8 mouse cellular contexts compared by ENCODE assay signal in the genomic region with DNA sequence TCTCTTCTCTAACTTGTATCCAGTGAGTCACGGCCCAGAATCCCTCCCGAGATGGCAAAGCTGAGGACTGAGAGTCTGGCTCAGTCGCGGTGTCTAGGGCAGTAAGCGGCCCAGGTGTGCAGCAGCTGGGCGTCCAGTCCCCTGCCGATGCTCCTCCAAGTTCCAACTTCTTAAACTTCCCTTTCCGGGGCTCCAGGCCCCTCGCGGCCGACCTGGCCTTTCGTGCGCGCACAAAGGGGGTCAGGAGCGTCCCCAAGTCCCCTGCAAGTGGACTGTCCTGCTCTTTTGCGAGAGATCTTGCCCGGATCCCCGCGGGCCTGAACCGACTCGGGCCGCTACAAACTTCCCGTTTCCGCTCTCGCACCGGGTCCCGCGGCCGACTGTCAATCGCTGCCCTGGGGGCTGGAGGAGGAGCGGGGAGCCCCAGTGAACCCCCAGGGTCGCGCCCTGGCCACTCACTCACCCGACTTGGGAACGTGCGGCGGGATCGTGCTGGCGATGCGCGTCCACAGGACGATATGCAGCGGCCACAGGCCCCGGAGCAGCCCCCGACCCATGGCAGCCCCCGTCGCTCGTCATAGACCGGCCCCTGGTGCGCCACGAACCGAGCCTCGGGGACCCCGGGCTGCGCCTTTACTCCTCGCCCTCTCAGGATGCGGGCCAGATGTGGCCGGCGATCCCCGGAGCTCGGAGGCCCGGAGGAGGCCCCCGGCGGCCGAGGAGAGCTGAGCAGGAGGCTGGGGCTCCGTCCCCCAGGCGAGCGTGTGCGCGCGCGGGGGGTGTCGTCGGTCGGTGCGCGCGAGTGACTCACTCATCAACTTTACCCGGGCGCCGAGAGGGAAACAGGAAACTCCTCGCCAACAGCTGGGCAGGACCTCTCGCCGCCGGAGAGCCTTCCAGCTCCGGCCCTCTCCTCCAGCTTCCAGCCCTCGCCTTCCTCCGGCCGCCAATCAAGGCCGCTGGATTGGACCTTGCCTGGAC. TPM values are rescaled to one million over a fixed set of nuclear protein-coding genes. Genes with fewer than 3 reads are reported as not detected.
DNase-seq lines count a peak whose midpoint lies in the region; ATAC-seq lines count a peak whose summit lies in the region.

A gene (minus strand): TSS at position 880 of the 981 bp plus-strand sequence.

- under 1% methylated on average over 90 of the region's 90 CpGs for WGBS in embryonic facial prominence, embryonic 15.5 days
- under 1% methylated on average over 86 of the region's 90 CpGs for WGBS in heart, embryonic 10.5 days
- WGBS in liver, embryonic 11.5 days: under 1% methylated on average over 89 of the region's 90 CpGs

- peak within 1 kb of the TSS; percentile 97 for H3K27ac ChIP-seq in embryonic facial prominence, embryonic 15.5 days (replicated peaks)
- H3K27ac ChIP-seq in heart, embryonic 10.5 days: peak within 1 kb of the TSS; percentile 92
- peak within 1 kb of the TSS; percentile 75 for H3K27ac ChIP-seq in liver, embryonic 11.5 days (ENCODE audit: low read depth, low read length)

- peaks cover 16% of the 10 kb centered on the region for H3K4me1 ChIP-seq in erythroblast, embryonic 14.5 days (ENCODE audit: control insufficient read depth)
- peaks cover 43% of the 10 kb centered on the region for H3K4me1 ChIP-seq in embryonic facial prominence, embryonic 15.5 days
- peaks cover 8% of the 10 kb centered on the region for H3K4me1 ChIP-seq in heart, embryonic 10.5 days
- H3K4me1 ChIP-seq in liver, embryonic 11.5 days (replicated peaks; ENCODE audit: control insufficient read depth, insufficient read depth, low read length): 0 out of 2 replicates have a peak, but pooled peaks cover 7% of the 10 kb centered on the region

- H3K27me3 ChIP-seq in erythroblast, embryonic 14.5 days (ENCODE audit: control insufficient read depth): peaks cover 15% of the 10 kb centered on the region
- H3K27me3 ChIP-seq in embryonic facial prominence, embryonic 15.5 days: no peaks in the 10 kb centered on the region
- H3K27me3 ChIP-seq in heart, embryonic 10.5 days (ENCODE audit: insufficient read depth, poor library complexity, severe bottlenecking): no peaks in the 10 kb centered on the region
- H3K27me3 ChIP-seq in liver, embryonic 11.5 days (replicated peaks; ENCODE audit: control insufficient read depth, insufficient read depth, low read length): no peaks in the 10 kb centered on the region

- peak within 1 kb of the TSS; percentile 65 for H3K4me3 ChIP-seq in erythroblast, embryonic 14.5 days (replicated peaks)
- H3K4me3 ChIP-seq in embryonic facial prominence, embryonic 15.5 days (replicated peaks): peak within 1 kb of the TSS; percentile 83
- H3K4me3 ChIP-seq in heart, embryonic 10.5 days: peak within 1 kb of the TSS; percentile 70
- H3K4me3 ChIP-seq in liver, embryonic 11.5 days (ENCODE audit: low read depth, low read length): peak within 1 kb of the TSS; percentile 80

- H3K36me3 ChIP-seq in erythroblast, embryonic 14.5 days (ENCODE audit: control insufficient read depth): no peaks in the 10 kb centered on the region
- H3K36me3 ChIP-seq in embryonic facial prominence, embryonic 15.5 days: no peaks in the 10 kb centered on the region
- H3K36me3 ChIP-seq in heart, embryonic 10.5 days: no peaks in the 10 kb centered on the region
- no peaks in the 10 kb centered on the region for H3K36me3 ChIP-seq in liver, embryonic 11.5 days (ENCODE audit: control insufficient read depth, insufficient read depth, low read length)

- no peaks in the 10 kb centered on the region for H3K9me3 ChIP-seq in erythroblast, embryonic 14.5 days (ENCODE audit: control insufficient read depth, low read length)
- H3K9me3 ChIP-seq in embryonic facial prominence, embryonic 15.5 days (replicated peaks): no peaks in the 10 kb centered on the region
- no peaks in the 10 kb centered on the region for H3K9me3 ChIP-seq in heart, embryonic 10.5 days
- H3K9me3 ChIP-seq in liver, embryonic 11.5 days (ENCODE audit: control insufficient read depth, low read length): no peaks in the 10 kb centered on the region

- peak; percentile 89 for DNase-seq in heart, embryonic 10.5 days (ENCODE audit: low spot score)
- peak; percentile 88 for DNase-seq in kidney, adult 9 months
- peak; percentile 84 for DNase-seq in liver, embryonic 11.5 days (ENCODE audit: low spot score)
- DNase-seq in spleen, postnatal 4 days (ENCODE audit: low spot score in 2 of 2): peak; percentile 77 to 87

- peak within 1 kb of the TSS; percentile 77 for H3K4me2 ChIP-seq in embryonic facial prominence, embryonic 15.5 days (replicated peaks)
- peak within 1 kb of the TSS; percentile 80 for H3K4me2 ChIP-seq in liver, embryonic 11.5 days

- no peak for ATAC-seq in erythroblast, adult 5-6 weeks (replicated peaks; ENCODE audit: low FRiP score, poor library complexity, severe bottlenecking)
- peak; percentile 87 for ATAC-seq in embryonic facial prominence, embryonic 15.5 days (ENCODE audit: insufficient number of reproducible peaks, low FRiP score, low TSS enrichment, low read depth)
- ATAC-seq in liver, embryonic 11.5 days (replicated peaks; ENCODE audit: low FRiP score): peak; percentile 70
- ATAC-seq in monocyte, adult 5-6 weeks (replicated peaks; ENCODE audit: insufficient number of reproducible peaks, low FRiP score, low TSS enrichment, poor library complexity, severe bottlenecking): peak; percentile 71

- peak within 1 kb of the TSS; percentile 95 for H3K9ac ChIP-seq in embryonic facial prominence, embryonic 15.5 days
- H3K9ac ChIP-seq in liver, embryonic 11.5 days (ENCODE audit: low read depth, low read length): peak within 1 kb of the TSS; percentile 71

RNA-seq across cellular contexts. Expression of the gene that starts here (rescaled TPM):
- polyA plus RNA-seq in erythroblast, embryonic 14.5 days (2012): 0.01 and 0.02 TPM in 2 replicates
- 5.8 and 7.5 TPM in 2 replicates for total RNA-seq in erythroblast, adult 5-6 weeks (2015; ENCODE audit: low replicate concordance)
- 2.4 and 4.8 TPM in 2 replicates for total RNA-seq in erythroblast, adult 5-6 weeks (2017; ENCODE audit: low replicate concordance)
- 48.8 and 49.6 TPM in 2 replicates for polyA plus RNA-seq in embryonic facial prominence, embryonic 15.5 days (2015; fragmentation: Nextera tagmentation; extraction: Ambion mirVana)
- polyA plus RNA-seq in heart, embryonic 10.5 days (2016; fragmentation: Nextera tagmentation; extraction: Ambion mirVana): 9.4 and 12.5 TPM in 2 replicates
- polyA plus RNA-seq in liver, embryonic 11.5 days (2014; fragmentation: Nextera tagmentation; extraction: Ambion mirVana): 9.5 and 10.5 TPM in 2 replicates
- total RNA-seq in monocyte, adult 5-6 weeks (2017): 87.0 to 88.7 TPM (median 88.0 TPM) in 3 replicates

Comparison
In these comparisons a context has a peak if more than half of its experiments do, and no peak if none do; other contexts are left out.
1. RNA of the gene that starts here (total RNA-seq): 87.0 to 88.7 TPM in monocyte, adult 5-6 weeks; 2.4 to 7.5 TPM in erythroblast, adult 5-6 weeks; every median in the first group is over 10 times any median in the second.
2. RNA of the gene that starts here (polyA plus RNA-seq): 48.8 to 49.6 TPM in embryonic facial prominence, embryonic 15.5 days, 9.5 to 10.5 TPM in liver, embryonic 11.5 days and 9.4 to 12.5 TPM in heart, embryonic 10.5 days; 0.01 to 0.02 TPM in erythroblast, embryonic 14.5 days; every median in the first group is over 10 times any median in the second.
3. Peak in every context shown above with its lines, with median percentiles within 50 percentile points of each other: H3K4me3 ChIP-seq, H3K27ac ChIP-seq and DNase-seq.